Mouse (Mus musculus): Measurements from ENCODE around the gene Hnf1b. TPM values are rescaled to one million over a fixed set of nuclear protein-coding genes. Genes with fewer than 3 reads are reported as not detected.

Hnf1b gene
- polyA plus RNA-seq, 1 experiment from 2014 or later = 0.77 TPM

Other genes with a start within 250 kb of the Hnf1b start
- gene Rpl9-ps1, start 204.4 kb upstream of the Hnf1b start, polyA plus RNA-seq (2015; fragmentation: Nextera tagmentation; extraction: Ambion mirVana) = not detected in 2 replicates
- gene Ccl3, start 200.7 kb upstream of the Hnf1b start, polyA plus RNA-seq (2015; fragmentation: Nextera tagmentation; extraction: Ambion mirVana) = 0.91 and 1.9 TPM in 2 replicates
- 1.1 and 1.5 TPM in 2 replicates for gene Ccl4, start 187.5 kb upstream of the Hnf1b start, polyA plus RNA-seq (2015; fragmentation: Nextera tagmentation; extraction: Ambion mirVana)
- 0.84 and 1.1 TPM in 2 replicates for gene Wfdc17, start 146.1 kb upstream of the Hnf1b start, polyA plus RNA-seq (2015; fragmentation: Nextera tagmentation; extraction: Ambion mirVana)
- 0.91 TPM in 1 of 2 replicates, not detected in the other for gene Wfdc18, start 141.0 kb upstream of the Hnf1b start, polyA plus RNA-seq (2015; fragmentation: Nextera tagmentation; extraction: Ambion mirVana)
- 0.41 and 2.0 TPM in 2 replicates for gene Wfdc21, start 103.1 kb upstream of the Hnf1b start, polyA plus RNA-seq (2015; fragmentation: Nextera tagmentation; extraction: Ambion mirVana)
- 28.1 and 32.4 TPM in 2 replicates for gene Heatr6, start 96.4 kb upstream of the Hnf1b start, polyA plus RNA-seq (2015; fragmentation: Nextera tagmentation; extraction: Ambion mirVana)
- 21.6 and 23.9 TPM in 2 replicates for gene Ddx52, start 92.0 kb downstream of the Hnf1b start, polyA plus RNA-seq (2015; fragmentation: Nextera tagmentation; extraction: Ambion mirVana)
- 18.3 and 19.6 TPM in 2 replicates for gene Synrg, start 114.4 kb downstream of the Hnf1b start, polyA plus RNA-seq (2015; fragmentation: Nextera tagmentation; extraction: Ambion mirVana)
- gene Dusp14, start 219.2 kb downstream of the Hnf1b start, polyA plus RNA-seq (2015; fragmentation: Nextera tagmentation; extraction: Ambion mirVana) = 6.0 and 11.5 TPM in 2 replicates

Measured in neural tube, embryonic 15.5 days (tissue).